Mouse (Mus musculus) olfactory bulb, adult 2 months (tissue): ENCODE measurements around the gene Armc7.

Experiments used
- CTCF ChIP-seq: fragments of 200-500 bp; IDR thresholded peaks from 2 replicates; pipeline ENCODE4 v1.5.1; 2012; ENCODE audit warnings: low read depth, mild to moderate bottlenecking, low read length, moderate library complexity; ENCODE audit not compliant: insufficient read depth
- POLR2A ChIP-seq: fragments of 200-500 bp; IDR thresholded peaks from 2 replicates; pipeline ENCODE4 v1.6.1; 2012; ENCODE audit warnings: mild to moderate bottlenecking, low read depth, low read length, moderate library complexity; ENCODE audit not compliant: insufficient read depth

- TF ChIP-seq POLR2A = 0 out of 2 replicates have a peak, but pooled peaks have one; percentile 10
- no peak for TF ChIP-seq CTCF
Observed at GRCm38 (mm10) chr11:115475758-115476237, 331 bp downstream of the Armc7 start.
